Mouse (Mus musculus): ENCODE data around the gene Bola2.

- TF ChIP-seq CTCF (IDR thresholded peaks at IDR 0.05; ENCODE audit: low read depth) (peak; percentile 97), EP300 (IDR thresholded peaks at IDR 0.05; ENCODE audit: low read depth) (no peak)
Measured at GRCm38 (mm10) chr7:126701070-126701469, 5.9 kb downstream of the Bola2 start.
